Comparison of ENCODE assay signal across 8 mouse cellular contexts in the genomic region with DNA sequence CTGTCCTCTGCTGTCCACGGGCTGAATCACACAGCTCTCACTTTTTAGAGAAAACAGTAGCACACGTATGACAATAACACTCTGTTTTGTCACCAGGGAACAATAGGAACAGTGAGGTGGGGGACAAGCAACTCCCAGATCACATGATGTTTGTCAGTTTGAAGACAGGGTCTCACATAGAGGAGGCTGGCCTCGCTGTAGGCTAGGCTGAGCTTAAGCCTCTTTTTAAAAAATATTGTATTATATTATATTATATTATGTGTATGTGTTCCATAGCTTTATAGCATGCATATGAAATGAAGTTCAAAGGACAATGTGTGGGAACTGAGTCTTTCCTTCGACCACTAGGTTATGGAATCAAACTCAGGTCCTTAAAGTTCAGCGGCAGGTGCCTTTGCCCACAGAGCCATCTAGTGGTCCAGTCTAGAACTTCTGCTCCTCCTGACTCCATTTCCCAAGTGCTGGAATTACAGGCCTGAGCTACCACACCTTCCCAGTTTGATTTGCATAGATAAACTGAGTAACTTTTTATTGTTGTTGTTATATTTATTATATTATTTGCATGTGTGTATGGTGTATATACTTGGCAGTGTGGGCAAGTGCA. TPM values are rescaled to one million over a fixed set of nuclear protein-coding genes. Genes with fewer than 3 reads are reported as not detected.
DNase-seq lines count a peak whose midpoint lies in the region; ATAC-seq and TF ChIP-seq lines count a peak whose summit lies in the region.

No protein-coding gene starts in this region.

- H3K27ac ChIP-seq in limb, embryonic 14.5 days (replicated peaks; ENCODE audit: low read depth, low read length) = no peak overlapping the region

- no peaks in the 10 kb centered on the region for H3K27me3 ChIP-seq in limb, embryonic 14.5 days (ENCODE audit: control insufficient read depth, insufficient read depth, low read length)

- WGBS in limb, embryonic 14.5 days = 48% methylated on average over 5 of the region's 5 CpGs

- H3K4me3 ChIP-seq in limb, embryonic 14.5 days (replicated peaks; ENCODE audit: low read length) = no peak overlapping the region

- no peaks in the 10 kb centered on the region for H3K9me3 ChIP-seq in limb, embryonic 14.5 days (ENCODE audit: control insufficient read depth, low read length)

- H3K36me3 ChIP-seq in limb, embryonic 14.5 days (ENCODE audit: control insufficient read depth, insufficient read depth, low read length) = no peaks in the 10 kb centered on the region; the same call in 1 of the 2 replicates

- H3K4me2 ChIP-seq in limb, embryonic 14.5 days (replicated peaks; ENCODE audit: low read depth, low read length, severe bottlenecking) = no peak overlapping the region

- H3K4me1 ChIP-seq in limb, embryonic 14.5 days (ENCODE audit: control insufficient read depth, insufficient read depth, low read length) = no peaks in the 10 kb centered on the region

- H3K9ac ChIP-seq in limb, embryonic 14.5 days (ENCODE audit: low read depth, low read length, severe bottlenecking) = no peak overlapping the region

- no peak for TF ChIP-seq POLR2A in limb, embryonic 14.5 days (IDR thresholded peaks at IDR 0.05; ENCODE audit: borderline replicate concordance, extremely low read depth, insufficient read depth, insufficient read length)

- DNase-seq in cerebellum, adult 11 months = peak; percentile 55
- no peak for DNase-seq in cerebellum, adult 9-11 months
- DNase-seq in A20 (ENCODE audit: low read depth, low spot score) = peak; percentile 37
- DNase-seq in adrenal gland, postnatal 25 days = peak; percentile 48
- DNase-seq in kidney, adult 18-20 months = peak; percentile 74
- DNase-seq in limb, embryonic 14.5 days (ENCODE audit: low spot score) = peak; percentile 63
- DNase-seq in ovary, postnatal 14 days (ENCODE audit: low spot score) = peak; percentile 59

- ATAC-seq in erythroblast, adult 5-6 weeks (replicated peaks; ENCODE audit: low FRiP score, poor library complexity, severe bottlenecking) = peak; percentile 85
- peak; percentile 50; the same call in 1 of the 2 replicates for ATAC-seq in limb, embryonic 14.5 days (ENCODE audit: low FRiP score, low read depth)

RNA-seq across cellular contexts. Expression of gene Gss, which starts 8.6 kb away (rescaled TPM):
- total RNA-seq in adrenal gland, postnatal 25 days (2021) = 67.6 and 82.2 TPM in 2 replicates
- 6.5 and 7.1 TPM in 2 replicates for total RNA-seq in erythroblast, adult 5-6 weeks (2015; ENCODE audit: low replicate concordance)
- total RNA-seq in erythroblast, adult 5-6 weeks (2017; ENCODE audit: low replicate concordance) = 3.6 and 8.5 TPM in 2 replicates
- 16.3 and 21.3 TPM in 2 replicates for polyA plus RNA-seq in limb, embryonic 14.5 days (2012; rRNA removed)
- 24.9 and 28.7 TPM in 2 replicates for polyA plus RNA-seq in limb, embryonic 14.5 days (2014; fragmentation: Nextera tagmentation; extraction: Ambion mirVana)

RNA-seq across cellular contexts. Expression of gene Myh7b, which starts 27.0 kb away (rescaled TPM):
- 0.24 TPM in 1 of 2 replicates, not detected in the other for total RNA-seq in adrenal gland, postnatal 25 days (2021)
- total RNA-seq in erythroblast, adult 5-6 weeks (2015; ENCODE audit: low replicate concordance) = not detected in 2 replicates
- total RNA-seq in erythroblast, adult 5-6 weeks (2017; ENCODE audit: low replicate concordance) = 0.14 TPM in 1 of 2 replicates, not detected in the other
- 21.9 and 27.0 TPM in 2 replicates for polyA plus RNA-seq in limb, embryonic 14.5 days (2012; rRNA removed)
- polyA plus RNA-seq in limb, embryonic 14.5 days (2014; fragmentation: Nextera tagmentation; extraction: Ambion mirVana) = 3.6 and 5.0 TPM in 2 replicates
